Mouse (Mus musculus) kidney, embryonic 15.5 days (tissue): ENCODE results near the gene Zfp784. TPM values are rescaled to one million over a fixed set of nuclear protein-coding genes. Genes with fewer than 3 reads are reported as not detected.

Experiments
- ATAC-seq: fragments of 200-750 bp; cut with Nextera tagmentation; replicated peaks from 2 replicates; pipeline ENCODE4 v1.8.0; 2017; ENCODE audit warnings: moderate TSS enrichment; ENCODE audit not compliant: low FRiP score
- H3K27ac ChIP-seq: fragments of 300-500 bp; sonication (generic); 2 replicates; pipeline ENCODE4 v1.5.1; 2015; ENCODE audit warnings: mild to moderate bottlenecking, inconsistent platforms
- H3K27me3 ChIP-seq: fragments of 300-500 bp; sonication (generic); 2 replicates; pipeline ENCODE4 v1.6.1; 2015; ENCODE audit warnings: inconsistent platforms
- H3K36me3 ChIP-seq: fragments of 300-500 bp; sonication (generic); 2 replicates; pipeline ENCODE4 v1.6.1; 2015; ENCODE audit warnings: inconsistent platforms
- H3K4me1 ChIP-seq: fragments of 300-500 bp; sonication (generic); 2 replicates; pipeline ENCODE4 v1.6.1; 2015; ENCODE audit warnings: inconsistent platforms
- H3K4me2 ChIP-seq: fragments of 300-500 bp; sonication (generic); 2 replicates; pipeline ENCODE4 v1.6.1; 2015; ENCODE audit warnings: moderate library complexity, mild to moderate bottlenecking, inconsistent platforms
- H3K4me3 ChIP-seq: fragments of 300-500 bp; sonication (generic); replicated peaks from 2 replicates; pipeline ENCODE4 v1.5.1; 2015; ENCODE audit warnings: mild to moderate bottlenecking, inconsistent platforms
- H3K9ac ChIP-seq: fragments of 300-500 bp; sonication (generic); 2 replicates; pipeline ENCODE4 v1.6.1; 2015; ENCODE audit warnings: mild to moderate bottlenecking, inconsistent platforms
- H3K9me3 ChIP-seq: fragments of 300-500 bp; sonication (generic); replicated peaks from 2 replicates; pipeline ENCODE4 v1.6.1; 2016; ENCODE audit warnings: inconsistent platforms
- WGBS: fragments of 180-500 bp; shearing (Covaris S2); methylation state at CpG from one replicate; pipeline ENCODE4 v1.1.7; 2015; ENCODE audit warnings: mixed read lengths; 5-methylcytosine and 5-hydroxymethylcytosine counted together
- polyA plus RNA-seq: library from polyadenylated mRNA; unstranded; fragments of >200 nt; fragmentation: Nextera tagmentation; extraction: Ambion mirVana; gene quantifications from 2 replicates; pipeline ENCODE4 v1.2.1, GENCODE M21; 2015

The Zfp784 gene
- polyA plus RNA-seq, 1 experiment from 2014 or later = 6.4 TPM

DNA sequence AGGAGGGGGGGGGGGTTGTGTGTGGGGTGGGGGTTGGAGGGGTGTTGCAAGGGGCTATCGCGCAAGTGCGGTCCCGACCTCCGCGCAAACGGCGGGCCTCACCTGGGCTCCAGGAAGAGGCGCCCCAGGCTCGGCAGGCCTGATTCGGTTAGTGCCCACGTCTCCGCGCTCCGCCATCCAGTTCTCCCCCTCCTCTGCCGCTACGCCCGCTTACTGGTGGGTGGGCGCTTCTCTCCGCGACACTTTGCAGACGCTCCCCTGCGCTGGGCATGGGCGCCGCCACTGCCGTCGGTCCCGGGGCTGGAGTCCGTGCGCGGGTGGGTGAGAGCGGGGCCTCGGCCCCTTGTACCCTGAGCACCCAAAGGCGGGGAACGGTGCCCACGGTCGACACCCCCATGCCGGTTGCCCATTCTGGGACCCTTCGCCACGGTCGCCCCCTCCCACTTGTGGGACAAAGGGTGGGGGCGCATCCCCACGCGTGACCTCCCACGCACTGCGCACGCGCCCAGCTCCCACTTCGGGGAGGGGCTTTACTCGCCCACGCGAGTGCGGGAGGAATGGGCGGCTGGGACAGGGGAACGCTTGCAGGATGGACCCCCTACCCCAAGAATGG lies 18.5 kb upstream of the Zfp784 start:
- no peaks in the 10 kb centered on the region for H3K9me3 ChIP-seq
- H3K27ac ChIP-seq = peak overlapping the region; percentile 56
- H3K9ac ChIP-seq = peak overlapping the region; percentile 64
- H3K4me1 ChIP-seq = peaks cover 72% of the 10 kb centered on the region
- ATAC-seq = no peak
- peaks cover 63% of the 10 kb centered on the region for H3K27me3 ChIP-seq
- WGBS = 1% methylated on average over 49 of the region's 55 CpGs
- peak overlapping the region; percentile 88 for H3K4me2 ChIP-seq
- H3K4me3 ChIP-seq = peak overlapping the region; percentile 61
- no peaks in the 10 kb centered on the region for H3K36me3 ChIP-seq

DNA sequence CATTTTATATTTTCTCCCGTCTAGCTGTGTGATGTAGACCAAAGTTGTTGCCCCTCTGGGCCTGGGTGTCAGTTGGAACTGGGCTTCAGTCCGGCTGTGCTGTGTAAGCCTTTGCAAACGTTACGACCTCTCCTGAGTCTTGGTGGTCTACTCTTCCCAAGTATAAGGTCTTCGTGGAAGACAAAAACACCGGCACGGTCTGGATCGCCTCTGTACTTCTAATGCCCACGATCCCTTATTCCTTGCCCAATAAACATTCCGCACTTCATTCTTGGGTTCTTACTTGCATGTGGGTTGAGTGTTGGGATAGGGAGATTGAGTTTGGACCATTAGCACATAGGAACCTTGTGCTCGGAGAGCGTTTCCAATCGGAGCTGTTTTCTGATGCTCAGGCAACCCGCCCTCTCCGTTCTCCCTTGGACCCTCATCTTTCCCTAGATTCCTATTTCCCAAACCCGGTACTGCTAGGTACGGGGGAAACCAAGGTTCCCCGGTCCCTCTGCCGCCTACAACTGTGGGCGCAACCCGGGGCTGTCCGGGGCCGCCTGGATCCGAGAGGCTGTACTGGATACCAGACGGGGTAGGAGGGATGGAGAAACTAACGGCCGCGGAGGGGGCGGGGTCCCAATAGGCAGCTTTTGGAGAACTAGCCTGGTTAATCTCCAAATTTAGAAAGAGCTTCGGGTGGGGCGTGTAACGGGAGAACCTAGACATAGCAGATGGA lies 15.4 kb upstream of the Zfp784 start:
- peaks cover 63% of the 10 kb centered on the region for H3K4me1 ChIP-seq
- peak overlapping the region; percentile 71 for H3K9ac ChIP-seq
- no peak for ATAC-seq
- WGBS = 9% methylated on average over 32 of the region's 32 CpGs
- H3K36me3 ChIP-seq = no peaks in the 10 kb centered on the region
- no peaks in the 10 kb centered on the region for H3K9me3 ChIP-seq
- H3K27ac ChIP-seq = no peak overlapping the region
- peak overlapping the region; percentile 87 for H3K4me2 ChIP-seq
- H3K4me3 ChIP-seq = peak overlapping the region; percentile 64
- H3K27me3 ChIP-seq = peaks cover 64% of the 10 kb centered on the region

DNA sequence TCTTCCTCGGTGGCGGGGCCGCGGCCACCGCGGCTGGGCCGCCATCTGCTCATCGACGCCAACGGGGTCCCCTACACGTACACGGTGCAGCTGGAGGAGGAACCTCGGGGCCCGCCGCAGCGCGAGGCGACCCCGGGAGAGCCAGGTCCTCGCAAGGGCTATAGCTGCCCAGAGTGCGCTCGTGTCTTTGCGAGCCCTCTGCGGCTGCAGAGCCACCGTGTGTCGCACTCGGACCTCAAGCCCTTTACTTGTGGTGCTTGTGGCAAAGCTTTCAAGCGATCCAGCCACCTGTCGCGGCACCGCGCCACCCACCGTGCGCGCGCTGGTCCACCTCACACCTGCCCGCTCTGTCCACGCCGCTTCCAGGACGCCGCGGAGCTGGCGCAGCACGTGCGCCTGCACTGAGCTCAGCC lies 14.7 kb upstream of the Zfp784 start:
- H3K27me3 ChIP-seq = peaks cover 59% of the 10 kb centered on the region
- H3K4me2 ChIP-seq = peak overlapping the region; percentile 87

DNA sequence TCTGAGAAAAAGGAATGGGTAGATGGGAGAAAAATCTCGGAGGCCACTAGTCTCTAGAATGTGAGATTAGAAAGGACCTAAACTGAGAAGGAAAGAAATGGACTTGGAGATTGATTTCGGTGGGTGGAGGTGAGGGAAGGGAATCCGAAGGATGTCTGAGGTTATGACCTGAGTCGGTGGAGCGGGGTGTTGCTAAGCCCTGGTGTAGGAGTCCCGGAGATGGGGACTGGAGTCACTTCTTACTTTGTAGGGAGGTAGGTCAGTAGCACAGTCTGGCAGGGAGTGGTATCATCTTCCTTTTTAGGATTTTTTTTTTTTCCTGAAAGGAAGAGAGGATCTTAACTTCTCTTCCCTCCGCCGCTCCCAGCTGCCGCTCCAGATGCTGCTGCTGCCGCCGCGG lies 14.2 kb upstream of the Zfp784 start:
- under 1% methylated on average over 12 of the region's 12 CpGs for WGBS
- Histone ChIP-seq H3K4me2 (peak overlapping the region; percentile 87), H3K27me3 (peaks cover 54% of the 10 kb centered on the region), H3K9me3 (no peaks in the 10 kb centered on the region), H3K9ac (peak overlapping the region; percentile 71), H3K4me3 (peak overlapping the region; percentile 64), H3K36me3 (no peaks in the 10 kb centered on the region), H3K27ac (peak overlapping the region; percentile 84), H3K4me1 (peaks cover 54% of the 10 kb centered on the region)
- ATAC-seq = no peak

More for the DNA sequence above, 14.7 kb upstream of the Zfp784 start:
- Histone ChIP-seq H3K4me3 (peak overlapping the region; percentile 64), H3K27ac (0 out of 2 replicates have a peak overlapping the region, but pooled peaks have one; percentile 14), H3K4me1 (peaks cover 59% of the 10 kb centered on the region), H3K36me3 (no peaks in the 10 kb centered on the region), H3K9ac (peak overlapping the region; percentile 71), H3K9me3 (no peaks in the 10 kb centered on the region)
- 3% methylated on average over 45 of the region's 45 CpGs for WGBS
- no peak for ATAC-seq

DNA sequence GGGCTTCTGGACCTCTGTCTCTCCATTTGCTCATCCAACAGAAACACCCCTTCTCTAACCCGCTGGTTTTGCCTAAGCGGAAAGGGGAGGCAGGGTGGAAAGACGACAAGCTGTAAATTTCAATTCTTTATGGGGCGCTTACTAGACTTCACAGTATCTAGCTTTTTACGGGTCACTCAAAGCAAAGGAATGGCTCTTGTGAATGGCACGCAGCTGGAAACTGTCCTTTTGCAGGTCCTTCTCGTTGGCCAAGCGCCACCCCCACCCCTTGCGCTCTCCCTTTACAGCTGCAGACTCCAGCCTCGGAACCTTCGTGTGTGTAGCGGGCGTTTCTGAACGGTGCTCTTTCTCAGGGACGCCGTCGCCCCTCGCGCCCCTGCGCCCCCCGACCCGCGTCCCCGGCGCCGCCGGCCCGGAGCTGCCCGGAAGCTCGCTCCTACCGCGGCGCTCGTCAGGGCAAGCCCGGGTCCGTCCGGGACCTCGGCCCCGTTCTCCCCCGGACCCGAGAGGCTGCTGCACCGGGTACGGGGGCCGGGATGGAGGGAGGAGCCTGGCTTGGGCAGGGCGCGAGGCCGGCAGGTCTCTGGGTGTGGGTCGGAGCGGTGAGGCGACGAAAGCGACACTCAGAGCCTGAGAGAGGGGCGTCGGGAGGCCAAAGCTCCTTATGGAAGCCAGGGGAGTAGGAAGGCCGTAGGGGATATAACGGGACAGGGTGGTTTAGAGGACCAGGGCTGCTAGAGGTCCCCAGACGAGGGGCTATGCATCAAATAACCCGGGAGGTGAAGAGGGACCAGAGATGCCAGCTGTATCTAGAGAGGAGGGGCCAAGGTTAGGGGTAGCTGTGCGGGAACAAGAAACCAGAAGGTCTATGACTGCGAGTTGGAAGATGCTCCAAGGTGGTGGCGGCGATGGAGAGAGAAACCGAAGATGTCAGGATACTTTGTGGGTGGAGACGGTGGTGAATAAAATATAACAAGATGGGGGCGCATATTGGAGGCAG lies 13.2 kb upstream of the Zfp784 start, which contains the start of gene Zfp580:
TSS of gene Zfp580 (plus strand) at position 346 of the 1,000 bp plus-strand sequence.
- 1% methylated on average over 65 of the region's 65 CpGs for WGBS
- ATAC-seq = peak; percentile 82

DNA sequence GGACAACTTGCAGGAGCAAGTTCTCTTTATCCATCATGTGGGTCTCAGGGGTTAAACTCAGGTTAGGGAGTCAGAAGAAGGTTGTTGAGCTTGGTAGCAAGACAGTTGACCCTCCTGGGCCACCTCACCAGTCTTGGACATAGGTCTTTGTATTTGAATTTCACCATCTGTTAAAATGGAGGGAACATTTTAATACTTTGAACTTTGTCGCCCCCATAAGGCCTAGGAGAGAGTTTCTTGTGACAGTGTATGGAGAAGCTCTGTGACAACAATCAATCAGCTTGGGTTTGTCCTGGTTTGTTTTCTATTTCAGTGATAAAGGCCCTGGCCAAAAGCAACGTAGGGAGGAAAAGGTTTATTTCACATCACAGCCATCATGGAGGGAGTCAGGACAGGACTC lies 9.1 kb upstream of the Zfp784 start:
- Histone ChIP-seq H3K27me3 (0 out of 2 replicates have a peak, but pooled peaks cover 6% of the 10 kb centered on the region), H3K4me1 (peaks cover 14% of the 10 kb centered on the region), H3K36me3 (no peaks in the 10 kb centered on the region), H3K4me3 (no peak overlapping the region), H3K27ac (no peak overlapping the region), H3K4me2 (no peak overlapping the region), H3K9ac (no peak overlapping the region), H3K9me3 (no peaks in the 10 kb centered on the region)
- WGBS = 33% methylated on average over 2 of the region's 2 CpGs
- no peak for ATAC-seq

More for the DNA sequence above, 13.2 kb upstream of the Zfp784 start, which contains the start of gene Zfp580:
- Histone ChIP-seq H3K4me1 (peaks cover 45% of the 10 kb centered on the region), H3K4me2 (peak within 1 kb of the TSS; percentile 87), H3K9me3 (no peaks in the 10 kb centered on the region), H3K36me3 (no peaks in the 10 kb centered on the region), H3K9ac (peak within 1 kb of the TSS; percentile 71), H3K27ac (peak within 1 kb of the TSS; percentile 84), H3K27me3 (peaks cover 47% of the 10 kb centered on the region), H3K4me3 (peak within 1 kb of the TSS; percentile 64)

DNA sequence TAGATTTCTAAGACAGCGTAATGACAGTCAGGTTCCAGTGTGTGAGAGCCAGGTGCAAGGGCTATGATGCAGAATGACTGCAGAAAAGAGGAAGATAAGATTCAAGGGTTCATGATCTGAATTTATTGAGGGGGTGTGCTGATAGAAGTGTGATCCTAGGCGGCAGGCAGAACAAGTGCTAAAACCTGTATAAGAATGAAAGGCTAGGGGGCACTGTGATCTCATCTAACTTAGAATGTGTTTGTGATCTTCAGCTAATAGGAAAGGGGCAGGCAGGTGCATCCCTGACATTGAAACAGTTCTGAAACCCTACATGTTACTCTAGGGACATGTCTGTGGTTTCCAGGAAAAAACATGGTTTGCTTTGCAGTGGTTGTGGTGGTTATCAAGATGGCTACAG lies 7.9 kb upstream of the Zfp784 start:
- Histone ChIP-seq H3K27me3 (no peaks in the 10 kb centered on the region), H3K27ac (no peak overlapping the region), H3K36me3 (peaks cover 4% of the 10 kb centered on the region; the same call in 1 of the 2 replicates), H3K4me3 (no peak overlapping the region), H3K4me1 (peaks cover 7% of the 10 kb centered on the region), H3K4me2 (no peak overlapping the region), H3K9me3 (no peaks in the 10 kb centered on the region), H3K9ac (no peak overlapping the region)
- ATAC-seq = no peak
- 71% methylated on average over 2 of the region's 2 CpGs for WGBS

DNA sequence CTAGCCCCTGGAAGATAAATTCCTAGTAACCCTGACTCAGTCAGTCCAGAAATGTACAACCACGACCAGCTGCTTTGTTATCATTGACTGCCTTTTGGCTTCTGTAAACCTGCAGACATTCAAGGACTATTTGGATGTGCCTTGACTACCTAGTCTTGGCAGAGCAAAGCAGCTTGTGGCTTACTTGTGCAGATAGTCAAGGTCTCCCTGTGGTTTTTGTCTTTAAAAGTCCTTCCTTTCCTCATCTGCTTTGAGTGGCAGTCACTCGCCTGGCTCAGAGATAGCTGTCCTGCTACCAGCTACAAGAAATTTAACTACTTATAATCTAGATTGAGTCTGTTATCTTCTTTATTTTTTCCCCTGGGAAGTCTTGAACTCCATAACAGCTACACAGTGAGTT lies 6.7 kb upstream of the Zfp784 start:
- Histone ChIP-seq H3K36me3 (peaks cover 7% of the 10 kb centered on the region; the same call in 1 of the 2 replicates), H3K4me1 (no peaks in the 10 kb centered on the region), H3K27ac (no peak overlapping the region), H3K4me2 (no peak overlapping the region), H3K9me3 (no peaks in the 10 kb centered on the region), H3K4me3 (no peak overlapping the region), H3K9ac (no peak overlapping the region), H3K27me3 (no peaks in the 10 kb centered on the region)
- ATAC-seq = no peak
- WGBS = 85% methylated on average over 2 of the region's 2 CpGs

DNA sequence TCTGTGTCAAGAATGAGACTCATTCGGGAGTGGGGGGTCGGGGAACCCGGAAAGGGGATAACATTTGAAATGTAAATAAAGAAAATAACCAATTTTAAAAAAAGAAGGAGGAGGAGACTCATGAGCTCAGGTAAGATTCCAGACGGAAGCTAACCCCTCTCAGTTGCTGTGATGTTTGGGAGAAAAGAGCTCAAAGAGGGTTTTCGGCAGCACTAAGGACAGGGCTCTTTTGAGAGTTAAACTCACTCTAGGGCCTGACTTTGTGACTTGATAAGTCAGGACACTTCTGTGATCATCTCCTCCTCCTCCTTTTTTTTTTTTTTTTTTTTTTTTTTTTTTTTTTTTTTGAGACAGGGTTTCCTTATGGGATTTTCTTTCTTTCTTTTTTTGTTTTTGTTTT lies 694 bp upstream of the Zfp784 start:
- no peak for ATAC-seq
- Histone ChIP-seq H3K9ac (peak overlapping the region; percentile 80), H3K4me2 (peak overlapping the region; percentile 62), H3K9me3 (no peaks in the 10 kb centered on the region), H3K27ac (peak overlapping the region; percentile 97; the same call in 1 of the 2 replicates), H3K4me3 (peak overlapping the region; percentile 67), H3K27me3 (no peaks in the 10 kb centered on the region), H3K4me1 (peaks cover 11% of the 10 kb centered on the region; the same call in 1 of the 2 replicates), H3K36me3 (peaks cover 33% of the 10 kb centered on the region)
- 42% methylated on average over 5 of the region's 5 CpGs for WGBS

DNA sequence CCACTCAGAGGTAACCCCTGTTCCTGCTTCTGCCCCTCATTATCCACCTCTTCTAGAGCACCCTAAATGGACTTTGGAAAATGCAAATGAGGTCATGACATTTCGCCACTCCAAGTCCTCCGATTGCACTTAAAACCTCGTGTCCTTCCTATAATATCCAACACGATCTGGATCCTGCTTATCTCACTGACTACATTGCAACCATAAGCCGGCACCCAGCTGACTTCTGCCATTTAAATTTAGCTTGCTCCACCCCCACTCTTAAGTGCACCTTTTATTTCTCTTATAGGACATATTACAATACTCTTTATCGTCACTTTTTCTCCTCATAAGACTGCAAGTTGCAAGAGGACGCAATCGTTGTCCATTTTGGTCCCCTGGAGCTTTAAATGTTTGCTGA lies 779 bp downstream of the Zfp784 start:
- WGBS = 91% methylated on average over 8 of the region's 8 CpGs
- ATAC-seq = no peak
- no peaks in the 10 kb centered on the region for H3K27me3 ChIP-seq
- peaks cover 11% of the 10 kb centered on the region; the same call in 1 of the 2 replicates for H3K4me1 ChIP-seq
- H3K9ac ChIP-seq = peak overlapping the region; percentile 80; the same call in 1 of the 2 replicates
- H3K4me2 ChIP-seq = peak overlapping the region; percentile 62
- H3K36me3 ChIP-seq = peaks cover 48% of the 10 kb centered on the region
- H3K9me3 ChIP-seq = no peaks in the 10 kb centered on the region
- H3K4me3 ChIP-seq = peak overlapping the region; percentile 67
- peak overlapping the region; percentile 97 for H3K27ac ChIP-seq

DNA sequence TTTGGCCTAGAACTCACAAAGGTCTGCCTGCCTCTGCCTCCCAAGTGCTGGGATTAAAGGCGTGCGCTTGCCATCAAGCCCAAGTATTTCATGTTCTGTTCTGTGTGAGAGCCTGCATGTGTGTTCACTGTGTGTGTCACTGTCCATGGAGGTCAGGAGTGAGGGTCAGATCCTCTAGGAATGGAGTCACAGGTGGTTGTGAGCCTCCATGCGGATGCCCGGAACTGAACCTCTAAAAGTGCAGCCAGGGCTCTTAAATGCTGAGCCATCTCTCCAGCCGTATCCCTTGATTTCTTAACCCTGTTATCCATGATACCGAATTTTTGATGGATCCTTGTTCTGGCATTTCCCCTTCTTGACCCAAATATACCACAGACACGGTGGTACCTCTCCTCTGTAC lies 1.2 kb downstream of the Zfp784 start:
- 94% methylated on average over 7 of the region's 7 CpGs for WGBS
- no peak for ATAC-seq
- Histone ChIP-seq H3K27ac (no peak overlapping the region), H3K4me1 (peaks cover 11% of the 10 kb centered on the region; the same call in 1 of the 2 replicates), H3K27me3 (no peaks in the 10 kb centered on the region), H3K9ac (no peak overlapping the region), H3K9me3 (peaks cover 2% of the 10 kb centered on the region; the same call in 1 of the 2 replicates), H3K4me3 (no peak overlapping the region), H3K36me3 (peaks cover 52% of the 10 kb centered on the region), H3K4me2 (no peak overlapping the region)
